Mouse (Mus musculus): ENCODE results near the gene Arfgef3.
"Not testable (repeated sequence)": the region's sequence is repeated elsewhere in the genome, so short reads cannot be mapped to it uniquely, and the experiment has no call there.

Arfgef3 gene

DNA sequence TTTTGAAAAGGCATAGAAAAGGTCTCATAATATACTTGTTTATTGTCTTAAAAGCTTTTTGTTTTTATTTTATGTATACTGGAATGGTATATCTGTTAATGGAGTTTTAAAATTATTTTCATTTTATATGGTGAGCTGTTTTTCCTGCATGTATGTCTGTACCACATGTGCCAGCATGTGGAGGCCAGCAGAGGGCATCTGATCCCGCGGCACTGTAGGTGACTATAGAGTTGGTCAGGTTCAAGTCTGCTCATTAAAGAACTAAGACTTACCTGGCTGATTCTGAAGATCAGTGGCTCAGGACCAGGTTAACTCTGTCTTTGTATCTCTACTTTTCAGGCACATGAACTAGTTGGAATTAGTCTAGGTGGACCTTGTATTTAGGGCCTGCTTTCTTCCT, 171.2 kb downstream of the Arfgef3 start:
- CTCF ChIA-PET: interaction anchor here (0.7 kb wide), 1 partner anchor 1338 kb away, joined by 3 read pairs; no protein-coding TSS in a partner anchor

DNA sequence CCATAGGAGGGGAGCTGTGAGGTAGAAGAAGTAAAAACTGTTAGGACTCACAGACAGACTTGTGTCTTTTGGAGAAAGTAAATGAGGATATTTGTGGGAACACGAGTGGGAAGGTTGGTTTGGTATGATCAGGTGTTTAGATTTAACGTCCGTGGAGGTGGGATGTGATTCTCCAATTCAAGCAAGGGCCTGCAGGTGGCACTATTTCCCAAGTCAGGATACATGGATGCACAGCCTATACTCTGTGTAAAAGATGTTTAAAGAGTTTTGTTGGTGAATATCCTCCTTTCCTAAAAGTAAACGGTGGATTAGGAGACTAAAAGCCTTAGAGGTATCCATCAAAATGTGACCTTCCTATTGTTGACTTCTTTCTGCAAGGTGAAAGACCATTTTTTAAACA, 180.8 kb downstream of the Arfgef3 start:
- CTCF ChIA-PET: no interaction called here

DNA sequence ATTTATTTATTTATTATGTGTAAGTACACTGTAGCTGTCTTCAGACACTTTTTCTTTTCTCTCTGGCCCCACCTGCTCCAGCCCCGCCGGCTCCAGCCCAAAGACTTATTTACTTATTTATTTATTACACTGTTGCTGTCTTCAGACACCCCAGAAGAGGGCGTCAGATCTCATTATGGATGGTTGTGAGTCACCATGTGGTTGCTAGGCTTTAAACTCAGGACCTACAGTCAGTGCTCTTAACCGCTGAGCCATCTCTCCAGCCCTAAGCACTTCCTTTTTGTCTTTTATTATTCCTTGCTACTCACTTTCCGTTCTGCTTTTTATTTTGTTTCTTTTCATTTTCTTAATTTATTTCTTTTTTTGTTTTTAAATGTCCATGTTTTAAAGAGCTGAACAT, 182.3 kb downstream of the Arfgef3 start:
- CTCF ChIA-PET: no interaction called here

DNA sequence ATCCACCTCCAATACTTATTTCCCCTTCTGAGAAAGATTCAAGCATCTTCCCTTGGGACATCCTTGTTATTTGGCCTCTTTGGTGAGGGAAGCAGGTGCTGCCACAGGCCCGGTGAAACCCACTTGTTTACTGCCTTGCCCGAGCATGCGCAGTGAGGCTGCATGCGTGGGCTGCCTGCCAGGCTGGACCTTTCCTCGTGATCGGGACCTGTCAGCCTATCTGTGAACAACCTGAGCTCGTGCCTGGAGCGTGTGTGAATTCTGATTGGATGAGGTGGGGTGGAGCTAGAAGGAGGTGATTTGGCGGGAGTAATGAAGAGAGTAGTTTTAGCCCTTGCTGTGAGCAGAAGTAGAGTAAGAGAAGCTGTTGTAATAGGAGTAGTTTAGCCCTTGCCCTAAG, 184.7 kb downstream of the Arfgef3 start:
- CTCF ChIA-PET: not testable (repeated sequence)

DNA sequence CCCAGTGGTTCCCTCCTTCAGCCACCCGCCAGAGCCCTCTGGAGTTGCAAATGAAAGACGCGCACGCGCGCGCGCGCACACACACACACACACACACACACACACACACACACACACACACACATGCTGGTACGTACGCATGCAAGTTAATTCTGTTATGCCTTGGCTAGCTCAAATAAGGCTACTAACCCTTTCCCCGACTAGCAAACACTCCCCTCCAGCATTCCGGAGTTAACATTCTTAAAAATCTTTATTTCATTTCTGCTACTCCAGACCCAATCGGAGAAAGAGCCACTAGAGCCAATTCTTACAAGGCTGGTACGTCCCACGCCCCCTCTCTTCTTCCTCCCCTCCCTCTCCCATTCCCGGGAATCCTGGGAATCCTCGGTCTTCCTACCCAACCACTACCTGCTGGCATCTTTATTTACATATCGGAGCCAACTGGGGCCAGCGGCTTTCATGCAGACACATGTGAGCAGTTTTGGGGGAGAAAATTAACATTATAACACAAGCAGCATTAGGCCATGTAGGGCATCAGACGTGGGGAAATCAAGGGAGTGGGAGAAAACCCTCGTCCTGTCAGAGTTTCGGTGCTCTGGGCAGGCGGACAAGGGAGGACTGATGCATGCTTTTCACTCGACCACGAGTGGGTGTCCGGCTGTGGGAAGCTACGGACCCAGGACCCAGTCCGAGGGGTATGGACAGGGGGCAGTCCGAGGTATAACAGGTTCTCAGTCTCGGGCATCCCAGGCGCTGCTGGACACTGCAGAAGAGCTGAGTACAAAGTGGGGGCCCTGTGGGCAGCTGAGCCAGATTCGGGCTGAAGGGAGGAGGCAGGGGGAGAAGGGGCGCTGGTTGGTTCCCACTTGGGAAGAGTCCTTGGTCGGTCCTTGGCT, 194.2 kb downstream of the Arfgef3 start:
- CTCF ChIA-PET: interaction anchor here (0.6 to 0.7 kb wide), 2 partner anchors 50 to 1308 kb away, joined by 3 read pairs; no protein-coding TSS in a partner anchor

DNA sequence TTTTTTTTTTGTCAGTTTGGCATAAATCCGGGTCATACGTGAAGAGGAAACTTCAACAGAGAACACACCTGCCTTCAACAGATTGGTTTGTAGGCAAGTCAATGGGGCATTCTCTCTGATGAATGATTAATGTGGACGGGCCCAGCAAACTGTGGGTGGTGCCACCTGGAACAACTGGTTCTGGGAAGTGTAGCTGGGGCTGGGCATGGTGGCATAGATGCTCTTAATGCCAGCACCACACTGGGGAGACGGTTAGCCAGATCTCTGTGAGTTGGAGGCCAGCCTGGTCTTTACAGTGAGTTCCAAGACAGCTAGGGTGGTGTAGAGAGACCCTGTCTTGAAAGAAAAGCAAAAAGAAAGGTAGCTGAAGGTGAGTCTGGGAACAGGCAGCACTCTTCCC, 196.4 kb downstream of the Arfgef3 start:
- CTCF ChIA-PET: no interaction called here

DNA sequence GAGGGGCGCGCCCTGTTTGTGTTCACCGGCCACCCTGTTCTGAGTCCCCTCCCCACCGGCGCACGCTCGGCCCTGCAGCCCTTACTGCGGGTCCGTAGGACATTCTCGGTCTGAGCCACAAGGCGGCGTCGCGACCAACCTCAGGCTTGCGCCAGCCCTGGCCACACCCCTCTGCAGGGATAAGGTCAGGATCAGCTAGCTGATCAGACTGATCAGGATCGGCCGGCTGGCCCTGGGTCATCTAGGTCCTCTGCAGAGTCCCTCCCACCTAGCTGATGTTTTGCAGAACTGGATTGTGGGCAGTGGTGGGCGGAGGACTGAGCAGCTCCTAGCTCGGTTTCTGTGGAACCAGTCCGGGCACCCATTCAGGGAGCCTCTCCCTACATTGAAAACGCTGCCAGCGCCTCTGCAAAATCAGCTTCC, 197.9 kb downstream of the Arfgef3 start, which contains the start of gene Hebp2:
Gene Hebp2, minus strand, starts transcription at position 264 of the 423 bp plus-strand sequence.
- CTCF ChIA-PET: interaction anchor here (1.0 kb wide), 1 partner anchor 365 kb away, joined by 4 read pairs; no protein-coding TSS in a partner anchor

DNA sequence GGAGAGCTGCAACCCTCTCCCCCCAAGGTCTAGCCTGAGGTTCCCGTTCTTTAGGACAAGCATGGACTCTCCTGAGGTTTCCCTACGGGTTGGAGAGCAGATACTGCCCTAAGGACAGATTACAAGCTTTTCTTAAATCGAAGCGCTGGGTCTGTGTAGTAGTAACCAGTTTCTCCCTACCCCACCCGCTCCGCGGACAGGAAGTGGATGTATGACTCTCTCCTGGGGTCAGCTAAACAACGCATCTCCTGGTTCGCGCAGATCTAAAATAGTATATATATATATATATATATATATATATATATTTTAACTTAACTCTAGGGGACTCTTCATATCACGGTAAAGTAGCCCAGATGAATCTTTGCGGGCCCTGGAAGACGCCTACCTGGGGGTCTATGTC, 198.4 kb downstream of the Arfgef3 start:
- CTCF ChIA-PET: interaction anchor here (1.0 kb wide), 1 partner anchor 365 kb away, joined by 4 read pairs; no protein-coding TSS in a partner anchor

DNA sequence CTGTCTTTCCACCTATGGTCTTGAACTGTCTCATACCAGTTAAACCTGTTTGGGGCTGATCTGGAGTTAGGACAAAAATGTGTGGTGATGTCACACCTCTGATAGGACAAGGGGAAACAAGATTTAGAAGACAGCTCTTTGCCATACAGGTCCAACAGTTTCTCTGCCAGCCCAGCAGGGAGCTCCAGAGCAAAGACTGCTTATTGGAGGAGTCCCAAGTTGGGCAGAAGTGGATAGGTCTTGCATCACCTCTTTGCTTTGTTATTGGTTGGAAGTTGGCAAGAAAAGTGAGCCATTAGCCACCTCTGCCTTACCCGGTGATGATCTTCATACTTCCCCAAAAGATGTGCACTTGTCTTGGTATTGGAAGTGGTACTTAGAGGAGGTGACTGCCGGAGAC, 206.9 kb downstream of the Arfgef3 start:
- CTCF ChIA-PET: no interaction called here

DNA sequence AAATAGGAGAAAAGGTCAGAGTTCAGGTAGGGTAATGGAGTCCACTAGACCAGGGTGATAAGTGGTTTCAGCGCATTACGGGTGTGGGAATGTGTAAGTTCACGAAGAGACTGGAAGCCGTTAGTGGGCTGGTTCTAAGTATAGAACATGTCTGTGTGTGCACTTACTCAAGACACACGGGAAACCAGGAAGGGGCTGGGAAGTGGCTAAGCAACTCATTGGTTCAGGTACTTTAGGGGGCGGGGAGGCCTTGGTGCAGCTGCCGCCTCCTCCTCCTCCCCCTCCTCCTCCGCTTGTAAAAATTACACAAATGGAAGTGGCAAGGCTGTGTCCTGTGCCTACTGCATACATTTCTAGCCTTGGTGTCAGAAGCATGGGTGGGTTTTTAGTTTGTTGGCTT, 211.5 kb downstream of the Arfgef3 start:
- CTCF ChIA-PET: no interaction called here
